Comparison of ENCODE assay signal across 22 mouse cellular contexts in genomic region chr16:94701971-94702370, GRCm38 (mm10).
DNase-seq lines count a peak whose midpoint lies in the region; ATAC-seq and TF ChIP-seq lines count a peak whose summit lies in the region.
"Had no signal": no experiment of that assay in that cellular context is flagged by ENCODE, and none has a peak within 500 bp of the region (broad histone marks: within the 10 kb centered on the region; RNA-seq: fewer than 3 reads in every experiment).

No protein-coding gene starts in this region.

- H3K4me1 ChIP-seq in kidney, postnatal 0 days (replicated peaks; ENCODE audit: insufficient read depth, low read length): no peaks in the 10 kb centered on the region
- no peaks in the 10 kb centered on the region for H3K4me1 ChIP-seq in kidney, embryonic 15.5 days
- no peaks in the 10 kb centered on the region for H3K4me1 ChIP-seq in forebrain, embryonic 16.5 days (replicated peaks; ENCODE audit: control insufficient read depth, insufficient read depth, low read length)
- H3K4me1 ChIP-seq: embryonic facial prominence, embryonic 12.5 days; embryonic facial prominence, embryonic 15.5 days; heart, embryonic 13.5 days; hindbrain, embryonic 12.5 days; hindbrain, embryonic 15.5 days had no signal

- H3K9ac ChIP-seq in kidney, postnatal 0 days (ENCODE audit: low read depth, low read length): no peak overlapping the region
- no peak overlapping the region for H3K9ac ChIP-seq in kidney, embryonic 15.5 days
- H3K9ac ChIP-seq in forebrain, embryonic 16.5 days (replicated peaks; ENCODE audit: low read depth, low read length): no peak overlapping the region
- H3K9ac ChIP-seq: embryonic facial prominence, embryonic 12.5 days; embryonic facial prominence, embryonic 15.5 days; heart, embryonic 13.5 days; hindbrain, embryonic 12.5 days; hindbrain, embryonic 15.5 days had no signal

- DNase-seq in heart, adult 11 months: peak; percentile 68
- DNase-seq in heart, postnatal 25 days (ENCODE audit: low spot score): no peak
- DNase-seq in kidney, postnatal 0 days (ENCODE audit: low spot score): no peak
- peak; percentile 61 for DNase-seq in adipocyte (ENCODE audit: low spot score)
- DNase-seq: adrenal gland, postnatal 10 days; adrenal gland, postnatal 36 days; cerebellum, adult 18-20 months; cerebellum, adult 9-10 months; cerebellum, postnatal 14 days; gastrocnemius, postnatal 25 days; heart, adult 2 months; heart, postnatal 14 days had no signal

- intact Hi-C loops in heart, postnatal 25 days (cut with DNase I): no loop called here

- no peak overlapping the region for H3K4me2 ChIP-seq in kidney, postnatal 0 days (ENCODE audit: low read length)
- H3K4me2 ChIP-seq in kidney, embryonic 15.5 days: no peak overlapping the region
- H3K4me2 ChIP-seq in forebrain, embryonic 16.5 days (ENCODE audit: low read length): no peak overlapping the region
- H3K4me2 ChIP-seq: embryonic facial prominence, embryonic 12.5 days; embryonic facial prominence, embryonic 15.5 days; heart, embryonic 13.5 days; hindbrain, embryonic 12.5 days; hindbrain, embryonic 15.5 days had no signal

- no peak for TF ChIP-seq CTCF in kidney, postnatal 0 days (IDR thresholded peaks at IDR 0.05; ENCODE audit: low read depth)

- 0 out of 2 replicates have a peak overlapping the region, but pooled peaks have one; percentile 8 for H3K27ac ChIP-seq in kidney, postnatal 0 days
- no peak overlapping the region for H3K27ac ChIP-seq in kidney, embryonic 15.5 days
- H3K27ac ChIP-seq in forebrain, embryonic 16.5 days (ENCODE audit: low read length): no peak overlapping the region
- H3K27ac ChIP-seq: embryonic facial prominence, embryonic 12.5 days; embryonic facial prominence, embryonic 15.5 days; heart, adult 2 months; heart, embryonic 10.5 days; heart, embryonic 13.5 days; hindbrain, embryonic 12.5 days; hindbrain, embryonic 15.5 days had no signal

- no peaks in the 10 kb centered on the region for H3K9me3 ChIP-seq in kidney, postnatal 0 days (replicated peaks; ENCODE audit: low read length)
- no peaks in the 10 kb centered on the region for H3K9me3 ChIP-seq in kidney, embryonic 15.5 days (replicated peaks)
- H3K9me3 ChIP-seq in forebrain, embryonic 16.5 days (ENCODE audit: control insufficient read depth, low read length): no peaks in the 10 kb centered on the region
- H3K9me3 ChIP-seq: embryonic facial prominence, embryonic 12.5 days; embryonic facial prominence, embryonic 15.5 days; heart, embryonic 10.5 days; heart, embryonic 13.5 days; hindbrain, embryonic 12.5 days; hindbrain, embryonic 15.5 days had no signal

- H3K27me3 ChIP-seq in kidney, postnatal 0 days (ENCODE audit: insufficient read depth, low read length): no peaks in the 10 kb centered on the region
- no peaks in the 10 kb centered on the region for H3K27me3 ChIP-seq in kidney, embryonic 15.5 days
- H3K27me3 ChIP-seq in forebrain, embryonic 16.5 days (replicated peaks; ENCODE audit: control insufficient read depth, insufficient read depth, low read length): no peaks in the 10 kb centered on the region
- H3K27me3 ChIP-seq: embryonic facial prominence, embryonic 12.5 days; embryonic facial prominence, embryonic 15.5 days; heart, embryonic 13.5 days; hindbrain, embryonic 12.5 days; hindbrain, embryonic 15.5 days had no signal

- 51% methylated on average over 4 of the region's 4 CpGs for WGBS in kidney, postnatal 0 days
- 73% methylated on average over 4 of the region's 4 CpGs for WGBS in kidney, embryonic 15.5 days
- WGBS in forebrain, embryonic 16.5 days: 90% methylated on average over 4 of the region's 4 CpGs

- H3K4me3 ChIP-seq in kidney, postnatal 0 days (replicated peaks; ENCODE audit: low read depth, low read length): no peak overlapping the region
- H3K4me3 ChIP-seq in kidney, embryonic 15.5 days (replicated peaks): no peak overlapping the region
- no peak overlapping the region for H3K4me3 ChIP-seq in forebrain, embryonic 16.5 days (replicated peaks; ENCODE audit: low read length)
- H3K4me3 ChIP-seq: embryonic facial prominence, embryonic 12.5 days; embryonic facial prominence, embryonic 15.5 days; heart, adult 2 months; heart, embryonic 10.5 days; heart, embryonic 13.5 days; hindbrain, embryonic 12.5 days; hindbrain, embryonic 15.5 days had no signal

- no peaks in the 10 kb centered on the region for H3K36me3 ChIP-seq in kidney, postnatal 0 days (ENCODE audit: insufficient read depth, low read length)
- H3K36me3 ChIP-seq in kidney, embryonic 15.5 days: no peaks in the 10 kb centered on the region
- H3K36me3 ChIP-seq in forebrain, embryonic 16.5 days (ENCODE audit: control insufficient read depth, insufficient read depth): no peaks in the 10 kb centered on the region
- H3K36me3 ChIP-seq: embryonic facial prominence, embryonic 12.5 days; embryonic facial prominence, embryonic 15.5 days; heart, embryonic 10.5 days; heart, embryonic 13.5 days; hindbrain, embryonic 12.5 days; hindbrain, embryonic 15.5 days had no signal

- ATAC-seq in kidney, postnatal 0 days (replicated peaks; ENCODE audit: low FRiP score, low read depth): no peak; the same call in 1 of the 2 replicates
- ATAC-seq in kidney, embryonic 15.5 days (replicated peaks; ENCODE audit: low FRiP score): no peak
- no peak for ATAC-seq in forebrain, embryonic 16.5 days
- ATAC-seq: activated CD4-positive, CD25-positive, alpha-beta regulatory T cell, adult 4 months; forebrain, embryonic 14.5 days had no signal

Comparison
In these comparisons a context has a peak if more than half of its experiments do, and no peak if none do; other contexts are left out.
1. DNase-seq: peak in heart, adult 11 months (single experiment) and adipocyte (single experiment); none in heart, postnatal 25 days (single experiment) and kidney, postnatal 0 days (single experiment).